Mouse (Mus musculus) embryonic fibroblast, embryonic 13.5 days (primary cell): Measurements from ENCODE around the gene Chrnb4.

ENCODE experiments used
- CTCF ChIP-seq: IDR thresholded peaks from 2 replicates; pipeline ENCODE4 v1.5.1; 2011; ENCODE audit warnings: mild to moderate bottlenecking, control low read depth, low read length, moderate library complexity, borderline replicate concordance; ENCODE audit not compliant: insufficient read depth
- POLR2A ChIP-seq: IDR thresholded peaks from 2 replicates; pipeline ENCODE4 v1.6.1; 2011; ENCODE audit warnings: low read depth, mild to moderate bottlenecking, control low read depth, low read length, moderate library complexity

- TF ChIP-seq POLR2A, result no peak
- no peak for TF ChIP-seq CTCF
Observed at GRCm38 (mm10) chr9:55048211-55048880, at the start of gene Chrnb4.
